In genomic region chr6:134147596-134148442, GRCm38 (mm10) we compare ENCODE assay signal across 10 mouse cellular contexts.
DNase-seq lines count a peak whose midpoint lies in the region; ATAC-seq lines count a peak whose summit lies in the region.
"Had no signal": no experiment of that assay in that cellular context is flagged by ENCODE, and none has a peak within 500 bp of the region (broad histone marks: within the 10 kb centered on the region; RNA-seq: fewer than 3 reads in every experiment).

No protein-coding gene starts in this region.

- no peaks in the 10 kb centered on the region for H3K36me3 ChIP-seq in heart, embryonic 12.5 days
- no peaks in the 10 kb centered on the region for H3K36me3 ChIP-seq in hindbrain, embryonic 10.5 days
- H3K36me3 ChIP-seq: embryonic facial prominence, embryonic 12.5 days; liver, embryonic 15.5 days had no signal

- no peaks in the 10 kb centered on the region for H3K27me3 ChIP-seq in heart, embryonic 12.5 days (replicated peaks)
- H3K27me3 ChIP-seq in hindbrain, embryonic 10.5 days (ENCODE audit: insufficient read depth, poor library complexity, severe bottlenecking) = no peaks in the 10 kb centered on the region
- H3K27me3 ChIP-seq: embryonic facial prominence, embryonic 12.5 days; liver, embryonic 15.5 days had no signal

- WGBS in heart, embryonic 12.5 days = 56% methylated on average over 22 of the region's 22 CpGs
- 76% methylated on average over 22 of the region's 22 CpGs for WGBS in hindbrain, embryonic 10.5 days
- WGBS in large intestine, adult 2 months = 24% methylated on average over 22 of the region's 22 CpGs

- intact Hi-C loops in heart, postnatal 10 days (cut with DNase I) = no loop called here

- no peak for DNase-seq in heart, postnatal 10 days
- DNase-seq in cerebellum, adult 11 months = peak; percentile 30
- DNase-seq in hindbrain, embryonic 10.5 days (ENCODE audit: low spot score) = no peak
- DNase-seq in large intestine, adult 2 months (ENCODE audit: low read depth, low spot score) = peak; percentile 69
- DNase-seq in embryo, embryonic 10.5 days (ENCODE audit: low spot score) = no peak
- DNase-seq in liver = no peak
- no peak for DNase-seq in gastrocnemius, postnatal 10 days

- ATAC-seq in heart, embryonic 12.5 days (ENCODE audit: insufficient number of reproducible peaks, low FRiP score) = no peak

- peak overlapping the region; percentile 24; the same call in 1 of the 2 replicates for H3K27ac ChIP-seq in heart, embryonic 12.5 days (ENCODE audit: poor library complexity, severe bottlenecking)
- 0 out of 2 replicates have a peak overlapping the region, but pooled peaks have one; percentile 6 for H3K27ac ChIP-seq in hindbrain, embryonic 10.5 days
- H3K27ac ChIP-seq: embryonic facial prominence, embryonic 12.5 days; liver, embryonic 15.5 days had no signal

- H3K4me2 ChIP-seq in heart, embryonic 12.5 days = no peak overlapping the region
- H3K4me2 ChIP-seq: embryonic facial prominence, embryonic 12.5 days; liver, embryonic 15.5 days had no signal

- peaks cover 89% of the 10 kb centered on the region for H3K4me1 ChIP-seq in heart, embryonic 12.5 days (replicated peaks)
- peaks cover 39% of the 10 kb centered on the region for H3K4me1 ChIP-seq in hindbrain, embryonic 10.5 days (replicated peaks)

- no peaks in the 10 kb centered on the region for H3K9me3 ChIP-seq in heart, embryonic 12.5 days (replicated peaks)
- no peaks in the 10 kb centered on the region for H3K9me3 ChIP-seq in hindbrain, embryonic 10.5 days
- H3K9me3 ChIP-seq: embryonic facial prominence, embryonic 12.5 days; liver, embryonic 15.5 days had no signal

- no peak overlapping the region for H3K4me3 ChIP-seq in heart, embryonic 12.5 days
- no peak overlapping the region for H3K4me3 ChIP-seq in hindbrain, embryonic 10.5 days
- H3K4me3 ChIP-seq: embryonic facial prominence, embryonic 12.5 days; liver, embryonic 15.5 days had no signal

- H3K9ac ChIP-seq in heart, embryonic 12.5 days = no peak overlapping the region; the same call in 1 of the 2 replicates
- H3K9ac ChIP-seq: embryonic facial prominence, embryonic 12.5 days; liver, embryonic 15.5 days had no signal

Comparison
In these comparisons a context has a peak if more than half of its experiments do, and no peak if none do; other contexts are left out.
1. DNase-seq: peak in cerebellum, adult 11 months (single experiment) and large intestine, adult 2 months (single experiment); none in heart, postnatal 10 days (0 of 2), hindbrain, embryonic 10.5 days (single experiment), embryo, embryonic 10.5 days (single experiment), liver (single experiment) and gastrocnemius, postnatal 10 days (single experiment).